Mouse (Mus musculus) gastrocnemius, postnatal 36 days (tissue): ENCODE measurements at regions not wholly inside any gene's neighbourhood (a gene's known extent, or its start where the extent isn't known, plus 50 kb on each side); places are given as distances from the start of the nearest gene placed in this dataset.

ENCODE experiments used
- DNase-seq, 2 experiments: peaks; one replicate each; pipeline ENCODE4 v3.0.0; 2022
- intact Hi-C: fragments of 180-260 bp; cut with DNase I; formaldehyde crosslinking; loops from one replicate; pipeline ENCODE4 v1.15.1; 2025

DNA sequence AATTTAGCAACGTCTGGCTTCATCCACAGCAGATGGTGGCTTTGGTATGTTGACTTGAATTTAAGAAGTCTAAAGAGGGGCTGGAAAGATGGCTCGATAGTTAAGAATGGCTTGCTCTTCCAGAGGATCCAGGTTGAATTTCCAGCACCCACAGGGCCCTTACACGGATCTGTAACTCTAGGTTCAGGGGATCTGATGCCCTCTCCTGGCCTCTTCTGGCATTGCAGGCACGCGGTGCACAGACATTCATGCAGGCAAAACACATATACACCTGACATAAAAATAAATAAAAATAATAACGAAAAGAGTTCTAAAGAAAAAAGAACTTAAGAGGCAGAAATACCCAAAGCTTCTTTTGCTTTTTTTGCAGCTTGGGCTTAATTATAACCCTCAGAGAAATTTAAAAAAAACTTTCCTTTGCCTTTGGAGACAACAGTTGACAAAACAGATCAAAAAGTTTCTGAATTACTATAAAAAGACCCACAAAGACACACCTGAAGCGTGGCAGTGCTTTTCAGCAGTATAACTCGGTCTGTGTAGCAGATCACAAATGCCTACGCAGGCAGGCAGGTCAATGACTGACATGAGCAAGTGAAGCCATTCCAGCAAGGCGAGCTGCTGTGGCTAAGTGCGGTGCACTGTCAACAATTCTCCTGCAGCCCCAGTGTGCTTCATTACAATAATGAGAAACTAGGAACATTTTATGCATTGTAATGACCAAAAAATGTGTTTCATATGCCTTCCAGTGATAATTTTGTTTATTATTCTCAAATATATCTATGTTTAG lies 85.5 kb upstream of the Pgrmc2 start:
- intact Hi-C loops: no loop called here
- DNase-seq: no peak

DNA sequence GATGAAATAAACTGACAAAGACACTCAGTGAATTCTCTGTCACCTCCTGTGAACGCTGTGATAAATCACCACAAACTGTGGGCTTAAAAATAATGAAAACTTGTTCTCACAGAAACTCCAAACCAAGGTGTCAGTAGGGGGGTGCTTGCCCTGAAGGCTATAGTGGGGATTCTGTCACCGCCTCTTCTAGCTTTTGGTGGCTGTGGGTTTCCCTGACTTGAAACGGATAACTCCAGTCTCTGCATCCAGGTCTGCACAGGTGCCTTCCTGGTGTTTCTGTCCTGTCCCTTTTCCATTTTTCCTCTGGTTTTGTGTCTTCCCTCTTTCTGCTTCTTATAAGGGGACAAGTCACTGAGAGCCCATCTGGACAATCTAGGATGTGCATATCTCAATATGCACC lies 84.6 kb upstream of the Pgrmc2 start:
- intact Hi-C loops: no loop called here
- no peak for DNase-seq

- intact Hi-C loops: no loop called here
- no peak for DNase-seq
These were observed 81.9 kb upstream of the Pgrmc2 start for GRCm38 (mm10) chr3:41164736-41165135.

DNA sequence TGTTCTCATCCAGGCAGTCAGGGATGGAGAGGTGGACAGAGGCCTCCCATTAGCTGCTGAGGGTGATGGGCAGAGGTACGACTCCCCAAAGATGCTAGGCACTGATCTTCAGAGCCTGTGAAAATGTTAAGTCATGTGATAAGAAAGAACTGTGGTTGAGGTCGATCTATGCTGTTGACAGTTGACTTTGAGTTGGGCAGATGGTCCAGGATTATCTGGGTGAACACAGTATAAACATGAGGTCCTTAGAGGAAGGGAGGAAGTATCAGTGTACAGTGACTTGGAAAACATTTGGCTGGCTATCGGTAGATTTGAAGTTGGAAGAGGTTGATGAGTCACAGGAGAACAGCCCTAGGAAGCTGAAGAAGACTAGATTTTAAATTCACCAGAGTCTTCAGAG lies 80.9 kb upstream of the Pgrmc2 start:
- intact Hi-C loops: no loop called here
- no peak for DNase-seq

DNA sequence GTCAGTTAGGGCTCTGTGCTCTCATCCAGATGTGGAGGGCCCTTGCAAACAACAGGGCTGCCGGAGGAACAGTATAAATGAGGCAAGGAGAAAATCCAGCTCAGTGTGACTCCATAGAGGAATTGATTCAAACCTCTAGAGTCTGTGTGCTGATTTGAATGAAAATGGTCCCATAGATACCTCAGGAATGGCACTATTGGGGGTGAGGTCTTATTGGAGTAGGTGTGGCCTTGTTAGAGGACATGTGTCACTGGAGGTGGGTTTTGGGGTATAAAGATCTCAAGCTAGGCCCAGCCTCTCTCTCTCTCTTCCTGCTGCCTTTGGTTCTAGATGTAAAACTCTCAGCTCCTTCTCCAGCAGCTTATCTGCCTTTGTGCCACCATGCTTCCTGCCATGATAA lies 79.7 kb upstream of the Pgrmc2 start:
- intact Hi-C loops: no loop called here
- no peak for DNase-seq

GRCm38 (mm10) chr3:41160648-41161047 lies 77.8 kb upstream of the Pgrmc2 start:
- no peak for DNase-seq
- intact Hi-C loops: no loop called here

DNA sequence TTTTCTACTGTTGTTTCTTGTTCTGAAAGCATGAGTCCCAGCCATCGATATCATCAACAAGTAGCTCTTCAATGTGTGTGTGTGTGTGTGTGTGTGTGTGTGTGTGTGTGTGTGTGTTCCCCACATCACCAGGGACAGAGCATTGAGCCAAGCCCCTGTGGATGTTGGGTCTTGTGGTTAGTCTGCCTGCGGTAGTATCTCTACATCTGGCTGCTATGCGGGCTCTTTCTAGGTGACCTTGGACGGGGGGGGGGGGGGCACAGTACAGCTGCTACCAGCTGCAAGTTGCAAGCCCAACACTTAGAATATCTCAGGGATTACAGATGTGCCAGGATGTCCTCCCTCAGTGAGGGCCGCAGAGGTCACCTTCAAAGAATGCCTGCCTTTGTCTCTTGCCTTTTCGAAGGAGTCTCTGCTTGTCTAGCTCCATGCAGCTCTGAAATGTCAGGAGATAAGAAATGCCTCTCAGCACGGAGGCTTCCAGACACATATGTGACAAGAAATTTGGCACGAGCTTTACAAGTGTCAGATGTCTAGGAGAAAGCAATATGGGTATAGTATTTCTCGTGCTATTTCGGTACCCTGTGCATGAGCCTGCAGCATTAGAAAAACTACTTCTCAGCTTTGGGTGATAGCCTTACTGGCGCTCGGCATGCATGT lies 75.6 kb upstream of the Pgrmc2 start:
- no peak for DNase-seq
- intact Hi-C loops: loop anchor here (5.0 kb wide), 1 partner anchor 71 kb away; no protein-coding TSS in a partner anchor

- intact Hi-C loops: loop anchor here (5.0 kb wide), 1 partner anchor 70 kb away; no protein-coding TSS in a partner anchor
These were observed 74.6 kb upstream of the Pgrmc2 start for GRCm38 (mm10) chr3:41157428-41157827.

DNA sequence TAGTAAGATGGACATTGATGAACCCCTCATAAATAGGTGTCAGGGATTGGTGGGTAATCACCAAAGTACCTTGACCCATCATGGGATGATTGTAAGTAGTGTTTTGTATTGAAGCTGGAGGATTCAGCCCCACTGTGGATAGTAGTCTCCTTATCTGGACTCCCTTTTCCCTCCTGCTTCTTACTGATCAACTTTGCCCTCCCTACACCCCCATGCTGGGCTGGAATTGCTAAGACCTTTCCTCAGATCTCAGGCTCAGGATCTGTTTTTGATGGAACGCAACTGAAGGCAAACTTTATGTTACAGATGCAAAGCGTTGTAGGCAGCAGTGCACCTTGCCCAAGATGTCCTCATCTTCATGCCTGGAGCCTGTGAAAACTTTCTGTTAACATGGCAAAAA lies 73.7 kb upstream of the Pgrmc2 start:
- intact Hi-C loops: loop anchor here (5.0 kb wide), 1 partner anchor 69 kb away; no protein-coding TSS in a partner anchor
- no peak for DNase-seq

More at GRCm38 (mm10) chr3:41157428-41157827, 74.6 kb upstream of the Pgrmc2 start:
- no peak for DNase-seq

DNA sequence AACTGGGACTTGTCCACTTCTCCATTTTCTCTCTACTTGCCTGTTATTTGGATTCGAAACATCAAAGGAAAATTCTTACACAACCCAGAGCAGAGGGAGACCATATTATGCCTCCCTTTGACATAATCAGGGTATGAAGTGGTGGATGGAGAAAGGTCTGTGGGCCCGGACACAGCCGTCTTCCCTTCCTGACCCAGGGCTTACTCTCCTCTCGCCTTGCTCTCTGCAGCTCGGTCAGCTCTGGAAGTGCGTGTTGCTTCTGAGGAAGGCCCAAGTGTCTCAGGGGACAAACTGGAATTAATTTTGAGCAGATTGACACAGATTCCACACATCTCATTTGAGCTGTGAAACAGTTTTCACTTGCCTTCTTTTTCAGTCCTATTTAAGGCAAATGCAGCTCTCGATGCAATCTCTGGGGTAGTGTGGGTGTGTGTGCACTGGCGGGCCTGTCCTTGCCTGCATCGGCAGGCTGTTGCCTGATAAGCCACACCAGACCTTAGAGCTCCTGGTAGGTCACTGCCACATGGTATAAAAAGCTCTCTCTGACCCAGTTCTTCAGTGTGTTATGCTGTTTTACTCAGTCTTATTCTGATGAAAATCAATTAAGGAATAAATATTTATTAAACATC lies 72.4 kb upstream of the Pgrmc2 start:
- no peak for DNase-seq

GRCm38 (mm10) chr3:41154402-41154801 lies 71.6 kb upstream of the Pgrmc2 start:
- intact Hi-C loops: no loop called here

More for the DNA sequence above, 72.4 kb upstream of the Pgrmc2 start:
- intact Hi-C loops: loop anchor here (5.0 kb wide), 1 partner anchor 68 kb away; no protein-coding TSS in a partner anchor

GRCm38 (mm10) chr3:41151989-41152388 lies 69.1 kb upstream of the Pgrmc2 start:
- DNase-seq: no peak
- intact Hi-C loops: no loop called here

More at GRCm38 (mm10) chr3:41154402-41154801, 71.6 kb upstream of the Pgrmc2 start:
- no peak for DNase-seq

GRCm38 (mm10) chr3:41140391-41140790 lies 57.5 kb upstream of the Pgrmc2 start:
- intact Hi-C loops: no loop called here
- DNase-seq: no peak

- no peak for DNase-seq
- intact Hi-C loops: no loop called here
These were observed 55.1 kb upstream of the Pgrmc2 start for GRCm38 (mm10) chr3:41137931-41138330.

DNA sequence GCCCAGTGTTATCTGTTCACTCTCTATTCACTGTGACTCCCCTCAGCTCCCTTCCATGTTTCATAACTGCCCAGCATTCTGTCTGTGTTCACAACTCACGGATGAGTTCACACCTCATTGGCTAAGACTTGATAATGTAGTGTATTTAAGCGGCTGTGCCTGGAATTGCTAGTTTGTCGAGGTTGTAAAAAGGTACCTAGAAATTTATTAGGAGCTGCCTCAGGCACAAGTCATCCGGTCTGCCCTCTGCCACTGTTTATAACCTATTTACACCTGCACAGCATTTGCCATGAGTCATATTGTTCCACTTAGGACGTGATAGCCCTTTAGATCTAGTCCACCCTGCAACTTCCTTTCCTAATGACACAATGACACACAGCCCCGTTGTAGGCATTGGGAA lies 50.0 kb upstream of the Pgrmc2 start:
- intact Hi-C loops: no loop called here
- no peak for DNase-seq
